Mouse (Mus musculus) kidney, embryonic 16.5 days (tissue): ENCODE measurements around the gene Gm20696. TPM values are rescaled to one million over a fixed set of nuclear protein-coding genes. Genes with fewer than 3 reads are reported as not detected.

Experiments used
- ATAC-seq: fragments of 200-750 bp; cut with Nextera tagmentation; 2 replicates; pipeline ENCODE4 v1.8.0; 2017; ENCODE audit warnings: moderate TSS enrichment; ENCODE audit not compliant: low FRiP score, low TSS enrichment
- H3K27ac ChIP-seq: fragments of 300-500 bp; sonication (generic); 2 replicates; pipeline ENCODE4 v1.5.1; 2014; ENCODE audit warnings: low read length
- H3K27me3 ChIP-seq: fragments of 300-500 bp; sonication (generic); 2 replicates; pipeline ENCODE4 v1.6.1; 2014; ENCODE audit warnings: low read length, control low read depth, mixed read lengths; ENCODE audit not compliant: insufficient read depth
- H3K36me3 ChIP-seq: fragments of 300-500 bp; sonication (generic); 2 replicates; pipeline ENCODE4 v1.6.1; 2014; ENCODE audit warnings: low read length, control low read depth, mixed read lengths; ENCODE audit not compliant: insufficient read depth
- H3K4me1 ChIP-seq: fragments of 300-500 bp; sonication (generic); 2 replicates; pipeline ENCODE4 v1.6.1; 2014; ENCODE audit warnings: low read length, control low read depth, mixed read lengths; ENCODE audit not compliant: insufficient read depth
- H3K4me2 ChIP-seq: fragments of 300-500 bp; sonication (generic); replicated peaks from 2 replicates; pipeline ENCODE4 v1.6.1; 2014; ENCODE audit warnings: low read depth, low read length
- H3K4me3 ChIP-seq: fragments of 300-500 bp; sonication (generic); 2 replicates; pipeline ENCODE4 v1.5.1; 2014; ENCODE audit warnings: mild to moderate bottlenecking, low read length
- H3K9ac ChIP-seq: fragments of 300-500 bp; sonication (generic); replicated peaks from 2 replicates; pipeline ENCODE4 v1.6.1; 2014; ENCODE audit warnings: low read length
- H3K9me3 ChIP-seq: fragments of 300-500 bp; sonication (generic); 2 replicates; pipeline ENCODE4 v1.6.1; 2016; ENCODE audit warnings: low read length, control low read depth
- WGBS: fragments of 180-500 bp; shearing (Covaris S2); extraction: QIAGEN DNeasy Blood & Tissue Kit; methylation state at CpG from one replicate; pipeline ENCODE4 v1.1.7; 2014; 5-methylcytosine and 5-hydroxymethylcytosine counted together
- polyA plus RNA-seq: library from polyadenylated mRNA; unstranded; fragments of >200 nt; fragmentation: Nextera tagmentation; extraction: Ambion mirVana; gene quantifications from 2 replicates; pipeline ENCODE4 v1.2.1, GENCODE M21; 2015

Gm20696 gene
- polyA plus RNA-seq, 1 experiment from 2014 or later: 1.7 TPM

DNA sequence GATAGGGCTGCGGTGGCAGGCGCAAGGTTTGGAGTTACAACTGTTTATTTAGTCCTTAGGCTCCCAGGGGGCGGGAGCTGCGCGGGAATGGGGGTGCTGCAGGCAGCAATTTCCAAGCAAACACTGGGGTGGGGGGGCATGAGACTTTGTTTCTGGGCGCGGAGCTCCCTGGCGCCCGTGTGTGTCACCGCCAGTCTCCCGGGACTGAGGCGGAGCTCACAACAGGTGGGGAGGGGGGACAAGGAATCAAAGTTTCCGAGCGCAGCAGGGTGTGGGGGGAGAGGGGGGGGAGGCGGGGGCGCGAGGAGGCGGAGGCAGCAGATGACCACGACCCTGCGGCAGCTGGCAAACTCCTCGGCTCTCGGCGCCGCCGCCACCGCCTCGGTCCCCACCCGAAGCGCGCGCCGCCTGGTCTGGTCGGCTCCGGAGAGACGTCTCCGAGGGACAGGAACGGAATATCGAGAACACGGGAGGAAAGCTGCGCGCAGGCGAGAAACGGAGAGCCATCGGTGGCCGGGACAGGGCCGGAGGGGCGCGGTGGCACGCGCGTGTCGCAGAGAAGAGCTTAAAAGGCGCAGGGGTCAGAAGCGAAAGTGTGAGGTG lies 145.5 kb downstream of the Gm20696 start:
- Histone ChIP-seq H3K9ac (peak overlapping the region; percentile 93), H3K9me3 (no peaks in the 10 kb centered on the region), H3K27ac (peak overlapping the region; percentile 100), H3K4me3 (peak overlapping the region; percentile 55), H3K36me3 (no peaks in the 10 kb centered on the region), H3K4me1 (peaks cover 8% of the 10 kb centered on the region; the same call in 1 of the 2 replicates), H3K4me2 (peak overlapping the region; percentile 72), H3K27me3 (no peaks in the 10 kb centered on the region)
- peak; percentile 75 for ATAC-seq
- under 1% methylated on average over 52 of the region's 54 CpGs for WGBS

GRCm38 (mm10) chr6:99520676-99521037 lies 145.9 kb downstream of the Gm20696 start:
- Histone ChIP-seq H3K27ac (peak overlapping the region; percentile 100), H3K4me2 (peak overlapping the region; percentile 72), H3K36me3 (no peaks in the 10 kb centered on the region), H3K4me1 (peaks cover 13% of the 10 kb centered on the region), H3K9ac (peak overlapping the region; percentile 93), H3K9me3 (no peaks in the 10 kb centered on the region), H3K4me3 (peak overlapping the region; percentile 55), H3K27me3 (no peaks in the 10 kb centered on the region)
- ATAC-seq: no peak; the same call in 1 of the 2 replicates
- WGBS: under 1% methylated on average over 21 of the region's 27 CpGs

DNA sequence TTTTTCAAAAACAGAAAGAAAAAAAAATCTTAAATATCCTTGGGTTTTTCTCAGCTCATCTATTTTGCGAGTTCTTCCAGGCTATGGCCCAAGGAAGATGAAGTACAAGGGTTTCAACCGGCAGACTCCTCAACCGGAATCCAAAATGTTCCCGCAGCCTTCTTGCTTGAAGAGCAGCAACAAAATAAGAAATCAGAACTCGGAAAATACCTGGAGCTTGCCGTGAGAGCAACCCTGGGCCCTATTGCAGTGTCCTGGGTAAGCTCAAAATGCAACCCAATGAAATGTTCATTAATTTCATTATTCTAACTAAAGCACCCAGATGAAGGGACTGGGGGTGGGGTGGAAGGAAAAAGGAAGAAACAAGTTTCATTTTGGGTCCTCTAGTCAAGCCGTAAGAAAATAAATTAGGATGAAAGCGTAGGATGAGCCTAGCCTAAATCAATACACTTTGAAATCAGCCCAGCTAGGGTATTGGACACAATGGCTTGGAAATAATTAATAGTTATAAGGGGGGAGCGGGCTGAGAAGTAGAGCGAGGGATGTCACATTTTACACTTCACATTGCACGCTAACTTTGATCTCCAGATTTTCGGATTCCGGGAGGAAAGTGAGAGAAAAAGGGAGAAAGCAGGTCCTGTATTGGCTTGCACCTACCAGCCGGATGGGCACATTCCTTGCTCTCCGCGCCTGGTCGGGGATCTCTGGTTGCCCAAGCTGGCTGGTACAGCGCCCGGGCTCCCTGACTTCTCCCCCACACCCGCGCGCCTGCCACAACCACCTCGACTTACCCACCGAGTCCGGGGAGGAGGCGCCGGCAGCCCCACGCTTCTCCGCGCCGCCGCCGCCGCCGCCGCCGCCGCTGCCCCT lies 146.6 kb downstream of the Gm20696 start:
- 4% methylated on average over 24 of the region's 38 CpGs for WGBS
- no peak for ATAC-seq
- peak overlapping the region; percentile 55 for H3K4me3 ChIP-seq
- H3K27ac ChIP-seq: peak overlapping the region; percentile 100
- no peaks in the 10 kb centered on the region for H3K27me3 ChIP-seq
- H3K9me3 ChIP-seq: no peaks in the 10 kb centered on the region
- H3K9ac ChIP-seq: peak overlapping the region; percentile 93
- H3K36me3 ChIP-seq: no peaks in the 10 kb centered on the region
- peak overlapping the region; percentile 72 for H3K4me2 ChIP-seq
- peaks cover 16% of the 10 kb centered on the region for H3K4me1 ChIP-seq

GRCm38 (mm10) chr6:99519052-99519451 lies 147.5 kb downstream of the Gm20696 start:
- Histone ChIP-seq H3K9me3 (no peaks in the 10 kb centered on the region), H3K4me1 (peaks cover 23% of the 10 kb centered on the region), H3K27ac (no peak overlapping the region), H3K27me3 (no peaks in the 10 kb centered on the region), H3K4me2 (peak overlapping the region; percentile 72), H3K4me3 (peak overlapping the region; percentile 55), H3K9ac (no peak overlapping the region), H3K36me3 (no peaks in the 10 kb centered on the region)
- no peak for ATAC-seq
- 33% methylated on average over 4 of the region's 4 CpGs for WGBS

DNA sequence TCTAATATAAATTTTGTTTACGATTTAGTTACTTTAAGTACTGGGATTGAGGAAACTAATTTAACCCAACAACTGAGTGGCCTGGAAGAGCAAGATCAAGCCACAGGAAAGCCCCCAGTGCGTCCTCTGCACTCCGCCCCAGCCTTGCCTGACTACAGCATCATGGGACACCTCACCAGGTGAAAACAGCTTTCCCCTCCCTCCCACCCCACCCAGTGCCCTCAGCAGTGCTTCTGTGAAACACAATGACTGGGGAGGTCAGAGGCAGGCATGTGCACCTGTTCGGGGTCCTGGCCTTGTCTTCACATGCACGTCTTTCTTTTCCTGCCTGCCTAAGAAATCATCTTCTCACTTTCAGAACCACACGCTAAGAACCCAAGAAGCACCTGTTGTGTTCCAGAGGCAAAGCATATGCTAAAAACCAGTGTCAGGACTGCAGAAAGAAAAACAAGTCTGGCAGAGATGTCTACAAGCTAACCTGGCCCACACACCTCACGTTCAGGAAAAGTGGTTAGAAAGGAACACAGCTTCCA lies 150.9 kb downstream of the Gm20696 start:
- Histone ChIP-seq H3K9ac (no peak overlapping the region), H3K4me3 (no peak overlapping the region), H3K9me3 (no peaks in the 10 kb centered on the region), H3K27me3 (no peaks in the 10 kb centered on the region), H3K36me3 (no peaks in the 10 kb centered on the region), H3K4me2 (peak overlapping the region; percentile 7; the same call in 1 of the 2 replicates), H3K4me1 (peaks cover 49% of the 10 kb centered on the region), H3K27ac (no peak overlapping the region)
- no peak for ATAC-seq
- WGBS: 53% methylated on average over 7 of the region's 7 CpGs

DNA sequence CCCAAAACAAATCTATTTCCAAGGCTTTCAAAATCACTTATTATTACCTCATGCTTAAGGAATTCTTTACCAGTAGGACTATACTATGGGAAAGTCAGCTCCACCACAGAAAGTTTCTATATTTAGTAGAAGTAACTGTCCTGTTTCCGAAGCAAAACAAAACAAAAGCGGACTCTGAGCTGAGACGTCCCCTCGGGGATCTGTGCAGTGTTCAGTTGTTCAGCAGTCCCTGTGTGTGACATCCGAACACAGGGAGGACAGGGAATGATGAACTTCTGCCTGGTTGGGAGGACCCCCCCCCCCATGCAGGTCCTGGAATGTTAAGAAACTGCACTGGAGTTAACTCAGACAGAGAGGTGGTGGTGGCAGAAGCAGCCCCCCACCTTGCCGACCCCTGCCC lies 154.7 kb downstream of the Gm20696 start:
- H3K4me3 ChIP-seq: no peak overlapping the region
- 26% methylated on average over 6 of the region's 6 CpGs for WGBS
- ATAC-seq: no peak
- H3K9ac ChIP-seq: peak overlapping the region; percentile 25; the same call in 1 of the 2 replicates
- H3K4me2 ChIP-seq: peak overlapping the region; percentile 29
- H3K36me3 ChIP-seq: no peaks in the 10 kb centered on the region
- H3K9me3 ChIP-seq: no peaks in the 10 kb centered on the region
- no peaks in the 10 kb centered on the region for H3K27me3 ChIP-seq
- H3K4me1 ChIP-seq: peaks cover 64% of the 10 kb centered on the region
- no peak overlapping the region for H3K27ac ChIP-seq

DNA sequence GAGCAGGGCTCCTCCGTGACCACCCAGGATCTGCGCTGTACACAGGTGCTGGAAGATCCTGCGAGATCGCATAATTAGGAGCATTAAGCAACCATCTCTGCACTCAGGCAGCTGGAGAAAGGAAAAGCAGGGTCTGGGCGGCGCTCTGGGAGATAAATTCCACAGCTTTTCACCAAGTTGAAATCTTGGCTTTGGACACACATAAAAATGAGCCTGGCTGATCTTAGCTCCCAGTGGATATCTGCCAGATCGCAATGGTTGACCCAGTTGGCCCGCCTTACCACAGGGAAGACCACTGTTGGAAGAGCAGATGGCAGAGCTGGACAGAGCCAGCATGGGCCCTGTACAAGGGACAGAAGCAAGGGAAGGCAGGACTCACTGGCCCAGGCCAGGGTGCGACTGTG lies 157.4 kb downstream of the Gm20696 start:
- no peak overlapping the region for H3K4me3 ChIP-seq
- ATAC-seq: peak; percentile 50; the same call in 1 of the 2 replicates
- no peak overlapping the region for H3K9ac ChIP-seq
- no peak overlapping the region for H3K4me2 ChIP-seq
- 72% methylated on average over 9 of the region's 9 CpGs for WGBS
- H3K4me1 ChIP-seq: peaks cover 47% of the 10 kb centered on the region
- H3K36me3 ChIP-seq: no peaks in the 10 kb centered on the region; the same call in 1 of the 2 replicates
- H3K27me3 ChIP-seq: no peaks in the 10 kb centered on the region
- peak overlapping the region; percentile 49 for H3K27ac ChIP-seq
- no peaks in the 10 kb centered on the region for H3K9me3 ChIP-seq

DNA sequence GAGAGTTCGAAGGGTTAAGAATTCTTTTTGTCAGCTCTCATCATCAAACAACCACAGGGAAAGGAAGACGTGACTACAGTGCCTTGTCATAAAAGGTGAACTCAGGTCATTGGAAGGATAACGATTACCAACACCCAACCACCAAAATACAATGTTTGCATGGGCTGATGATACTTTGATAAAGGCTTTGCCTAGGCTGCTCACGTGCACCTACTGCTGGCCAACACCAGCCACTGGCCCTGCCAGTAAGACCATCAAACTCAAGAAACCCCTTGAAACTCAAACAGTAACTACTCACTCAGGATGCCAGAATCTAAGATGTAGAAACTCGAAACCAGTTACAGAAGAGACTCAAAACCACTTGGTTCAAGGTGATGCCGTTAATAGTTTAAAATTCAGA lies 159.8 kb downstream of the Gm20696 start:
- Histone ChIP-seq H3K36me3 (peaks cover 12% of the 10 kb centered on the region), H3K27ac (no peak overlapping the region), H3K4me1 (peaks cover 32% of the 10 kb centered on the region), H3K27me3 (no peaks in the 10 kb centered on the region), H3K4me3 (no peak overlapping the region), H3K9me3 (no peaks in the 10 kb centered on the region), H3K9ac (no peak overlapping the region), H3K4me2 (no peak overlapping the region)
- WGBS: 76% methylated on average over 6 of the region's 6 CpGs
- ATAC-seq: no peak

- H3K4me2 ChIP-seq: no peak overlapping the region
- H3K36me3 ChIP-seq: peaks cover 12% of the 10 kb centered on the region
- 0 out of 2 replicates have a peak, but pooled peaks cover 8% of the 10 kb centered on the region for H3K4me1 ChIP-seq
- H3K9me3 ChIP-seq: no peaks in the 10 kb centered on the region
- H3K9ac ChIP-seq: no peak overlapping the region
- WGBS: 88% methylated on average over 1 of the region's 1 CpGs
- no peak overlapping the region for H3K4me3 ChIP-seq
- ATAC-seq: no peak
- no peaks in the 10 kb centered on the region for H3K27me3 ChIP-seq
- H3K27ac ChIP-seq: no peak overlapping the region
Observed at GRCm38 (mm10) chr6:99503741-99504140, 162.9 kb downstream of the Gm20696 start.
